Mouse (Mus musculus): ENCODE results near the gene Srpk2. TPM values are rescaled to one million over a fixed set of nuclear protein-coding genes. Genes with fewer than 3 reads are reported as not detected.
"Not testable (repeated sequence)": the region's sequence is repeated elsewhere in the genome, so short reads cannot be mapped to it uniquely, and the experiment has no call there.

Srpk2 gene
- total RNA-seq, 1 experiment from 2014 or later = 48.5 TPM

GRCm38 (mm10) chr5:23617104-23617415 lies 67.4 kb downstream of the Srpk2 start:
- ATAC-seq (replicated peaks; ENCODE audit: low read depth, poor library complexity, severe bottlenecking) = no peak; the same call in 1 of the 2 replicates

DNA sequence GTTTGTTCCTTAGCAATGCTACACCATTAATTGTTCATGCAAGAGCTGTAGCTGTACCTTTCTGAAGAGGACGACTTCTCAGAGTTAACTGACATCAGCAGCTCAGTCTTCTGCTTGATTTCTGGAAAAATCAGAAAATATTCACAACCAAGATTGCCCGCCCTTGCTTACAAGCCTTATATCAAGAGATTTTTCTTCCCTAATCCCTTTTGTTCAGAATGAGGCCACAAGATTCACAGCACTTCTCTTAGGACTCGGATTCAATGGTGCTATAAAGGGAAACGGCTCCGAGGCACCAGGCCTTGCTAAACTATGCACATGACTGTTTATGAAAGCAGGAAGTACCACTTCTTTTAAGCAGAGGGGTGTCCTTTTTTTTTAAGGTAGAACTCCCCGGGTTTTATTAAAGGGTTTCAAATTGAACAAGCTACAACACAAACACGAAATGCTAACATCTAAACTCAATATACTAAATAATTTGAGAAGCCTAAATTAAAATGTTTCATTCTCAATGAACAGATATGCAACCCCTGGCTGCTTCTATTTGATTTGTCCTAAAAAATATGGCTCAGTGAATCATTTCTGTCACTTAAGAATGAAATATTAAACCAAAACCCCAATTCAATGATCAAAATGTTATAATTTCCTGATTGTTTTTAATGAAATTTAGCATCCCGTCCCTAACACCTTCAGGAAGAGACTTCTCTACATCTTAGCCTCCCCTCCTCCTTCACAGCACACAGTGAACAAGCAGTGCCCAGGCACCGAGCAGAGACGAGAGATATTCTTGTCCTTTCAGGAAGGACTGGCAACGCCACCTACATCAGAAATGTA lies 67.9 kb downstream of the Srpk2 start:
- ATAC-seq (replicated peaks; ENCODE audit: low read depth, poor library complexity, severe bottlenecking) = peak; percentile 86

DNA sequence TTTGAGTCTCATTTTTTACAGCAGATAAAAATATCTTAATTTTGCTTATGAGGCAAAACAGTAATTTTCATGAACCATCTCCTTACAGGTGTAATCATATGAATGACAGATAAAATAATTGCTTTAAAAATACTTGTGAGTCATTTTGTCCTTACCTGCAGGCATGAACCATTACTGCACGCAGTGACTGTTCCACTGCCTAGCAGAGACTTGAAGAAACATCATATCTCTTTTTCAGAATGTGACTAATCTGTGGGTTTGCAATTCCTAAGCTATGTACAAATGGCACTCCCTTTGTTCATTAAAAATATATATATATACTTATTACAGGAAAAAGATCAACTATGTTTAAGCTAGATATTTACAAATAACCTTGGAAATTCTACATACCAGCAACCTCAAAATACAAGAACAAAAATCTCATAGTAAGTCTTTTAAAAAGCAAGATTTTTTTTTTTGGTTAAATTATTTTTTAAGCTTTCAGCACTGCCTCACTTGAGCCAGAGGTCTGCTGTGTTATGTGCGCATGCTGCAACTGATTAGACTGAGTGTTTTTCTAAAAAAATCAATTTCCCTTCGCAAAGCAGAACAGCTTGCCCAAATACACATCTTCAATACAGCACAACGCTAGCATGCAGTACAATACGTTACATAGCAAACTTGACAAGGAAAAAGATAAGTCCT lies 68.7 kb downstream of the Srpk2 start:
- ATAC-seq (replicated peaks; ENCODE audit: low read depth, poor library complexity, severe bottlenecking) = no peak

DNA sequence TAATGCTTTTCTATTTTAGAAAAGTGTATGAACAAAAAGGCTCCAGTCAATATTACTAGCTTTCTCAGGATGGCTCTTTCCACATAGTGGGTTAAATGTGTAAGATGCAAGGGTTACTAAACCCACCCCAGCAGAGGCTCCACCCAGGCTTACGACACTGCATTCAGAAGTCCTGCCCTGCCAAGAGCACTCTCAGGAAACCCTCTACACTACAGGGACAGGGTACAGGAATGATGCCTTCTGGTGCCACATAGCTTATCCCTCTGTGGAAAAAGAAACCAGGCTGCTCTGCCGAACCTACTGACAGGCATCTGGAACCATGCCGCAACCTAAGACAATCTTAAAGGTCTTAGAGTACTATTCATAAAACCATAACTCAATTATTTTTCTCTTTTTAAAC lies 71.6 kb downstream of the Srpk2 start:
- ATAC-seq (replicated peaks; ENCODE audit: low read depth, poor library complexity, severe bottlenecking) = no peak

- peak; percentile 63 for ATAC-seq (replicated peaks; ENCODE audit: low read depth, poor library complexity, severe bottlenecking)
These were observed 80.2 kb downstream of the Srpk2 start for GRCm38 (mm10) chr5:23604036-23604705.

DNA sequence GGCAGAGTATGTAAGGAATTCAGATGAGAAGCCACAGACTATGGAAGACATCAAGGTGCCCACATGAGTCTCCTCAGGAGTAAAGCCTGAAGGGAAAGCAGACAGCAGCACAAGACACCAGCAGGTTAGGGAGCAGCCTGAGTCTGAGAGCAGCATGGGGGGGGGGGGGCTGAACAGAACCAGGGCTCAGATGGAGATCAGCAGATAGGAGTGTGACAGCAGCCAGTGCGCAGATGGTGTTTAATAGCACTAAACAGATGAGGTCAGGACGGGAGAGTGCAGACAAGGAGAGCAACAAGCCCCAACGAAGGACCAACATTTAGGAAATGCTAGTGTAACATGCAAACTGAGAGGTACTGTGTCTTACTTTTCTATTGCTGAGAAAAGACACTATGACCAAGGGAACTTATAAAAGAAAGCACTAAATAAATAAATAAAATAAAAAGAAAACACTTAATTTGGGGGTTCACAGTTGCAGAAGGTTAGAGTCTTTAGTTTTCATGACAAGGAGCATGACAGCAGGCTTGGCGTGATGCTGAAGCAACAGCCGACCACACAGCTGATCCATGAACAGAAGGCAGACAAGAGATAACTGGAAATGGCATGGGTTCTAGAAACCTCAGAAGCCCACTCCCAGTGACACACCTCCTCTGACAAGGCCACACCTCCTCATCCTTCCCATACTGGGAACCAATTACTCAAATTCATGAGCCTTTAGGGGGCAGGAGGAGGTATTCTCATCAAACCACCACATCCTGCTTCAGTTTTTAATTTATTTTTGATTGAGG lies 84.5 kb downstream of the Srpk2 start:
- no peak for ATAC-seq (replicated peaks; ENCODE audit: low read depth, poor library complexity, severe bottlenecking)

- no peak for ATAC-seq (replicated peaks; ENCODE audit: low read depth, poor library complexity, severe bottlenecking)
These were observed 85.2 kb downstream of the Srpk2 start for GRCm38 (mm10) chr5:23599171-23599570.

DNA sequence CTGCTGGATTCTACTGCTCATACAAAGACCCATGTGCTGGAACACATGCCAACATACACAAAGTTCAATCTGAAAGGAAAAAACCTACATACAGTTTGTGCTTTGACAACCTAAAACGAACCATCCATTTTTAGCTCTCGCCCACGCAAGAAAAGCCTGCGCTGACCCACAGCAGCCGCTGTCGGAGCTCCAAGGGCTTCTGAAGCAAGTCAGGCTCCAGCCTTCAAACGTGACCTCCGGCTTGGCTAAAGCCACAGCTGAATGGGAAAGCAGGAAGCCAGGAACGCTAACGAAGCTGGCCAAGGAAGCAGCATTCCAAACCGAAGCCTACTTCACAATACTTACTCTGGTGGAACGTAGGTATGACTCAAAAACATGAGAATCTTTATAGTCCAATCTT lies 85.9 kb downstream of the Srpk2 start:
- ATAC-seq (replicated peaks; ENCODE audit: low read depth, poor library complexity, severe bottlenecking) = no peak

DNA sequence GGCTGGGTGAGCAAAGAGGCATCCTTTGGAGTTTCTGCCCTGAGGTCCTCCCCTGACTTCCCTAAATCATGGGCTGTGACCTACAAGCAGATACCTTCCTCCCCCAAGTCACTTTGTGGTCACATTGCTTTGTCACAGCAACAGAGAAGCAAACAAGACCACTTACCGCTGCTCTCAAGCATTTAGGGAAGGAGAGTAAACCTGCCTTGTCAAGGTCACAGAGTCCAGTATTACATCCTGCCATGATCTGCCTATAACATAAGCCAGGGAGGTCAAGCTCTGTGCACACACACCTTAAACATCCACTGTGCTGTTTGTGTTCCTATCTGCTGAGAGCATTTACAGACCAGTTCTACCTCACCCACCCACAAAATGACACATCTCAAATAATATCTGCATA lies 86.4 kb downstream of the Srpk2 start:
- ATAC-seq (replicated peaks; ENCODE audit: low read depth, poor library complexity, severe bottlenecking) = peak; percentile 100

DNA sequence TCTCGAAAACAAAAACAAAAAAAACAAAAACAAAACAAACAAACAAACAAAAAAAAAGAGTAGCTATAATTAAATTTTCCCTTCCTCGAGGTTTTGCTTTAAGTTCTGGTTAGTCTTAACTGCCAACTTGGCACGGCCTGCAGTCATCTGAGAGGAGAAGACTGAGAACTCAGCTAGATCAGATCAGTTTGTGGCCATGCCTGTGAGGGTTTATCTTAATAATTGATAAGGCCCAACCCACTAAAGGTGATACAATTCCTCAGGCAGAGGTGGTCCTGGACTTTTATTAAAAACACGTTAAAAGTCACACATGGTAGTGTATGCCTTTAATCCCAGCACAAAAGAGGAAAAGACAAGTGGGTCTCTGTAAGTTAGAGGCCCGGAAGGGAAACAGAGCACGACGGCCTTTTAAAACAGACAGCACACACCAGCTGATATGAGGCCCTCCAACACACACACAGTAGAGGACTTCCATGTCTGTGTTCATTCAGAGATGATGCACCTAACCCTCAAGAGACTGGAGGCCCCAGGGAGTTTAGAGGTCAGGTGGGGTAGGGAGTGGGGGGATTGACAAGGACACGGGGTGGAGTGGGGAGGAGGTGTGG lies 87.1 kb downstream of the Srpk2 start:
- ATAC-seq (replicated peaks; ENCODE audit: low read depth, poor library complexity, severe bottlenecking) = no peak

DNA sequence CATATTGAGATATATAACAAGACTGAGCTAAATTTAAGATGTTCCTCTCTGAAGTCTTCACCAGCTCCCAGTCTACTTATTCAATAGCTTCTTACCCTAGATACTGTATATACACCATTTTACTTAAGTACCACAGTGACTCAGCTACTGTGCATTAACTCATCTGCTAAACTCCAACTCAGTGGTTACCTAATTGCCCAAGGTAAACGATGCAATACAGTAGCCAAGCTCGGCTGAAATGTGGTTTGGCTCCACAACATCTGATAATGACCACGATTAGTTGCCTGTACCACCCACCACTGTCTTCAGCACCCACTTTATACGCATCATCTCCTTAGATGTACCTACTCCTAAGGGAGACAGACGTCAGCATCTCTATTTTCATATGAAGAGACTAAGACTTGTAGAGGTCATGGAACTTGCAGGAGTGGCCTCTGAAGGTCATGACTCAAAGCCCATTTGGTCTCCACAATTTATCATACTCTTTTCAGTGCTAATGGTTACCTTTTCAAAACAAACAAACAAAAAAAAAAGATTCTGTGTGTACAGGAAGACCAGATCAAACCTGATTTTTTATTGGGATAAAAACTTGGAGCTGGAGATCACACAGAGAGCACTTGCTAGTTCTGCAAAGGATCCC lies 88.0 kb downstream of the Srpk2 start:
- ATAC-seq (replicated peaks; ENCODE audit: low read depth, poor library complexity, severe bottlenecking) = no peak

DNA sequence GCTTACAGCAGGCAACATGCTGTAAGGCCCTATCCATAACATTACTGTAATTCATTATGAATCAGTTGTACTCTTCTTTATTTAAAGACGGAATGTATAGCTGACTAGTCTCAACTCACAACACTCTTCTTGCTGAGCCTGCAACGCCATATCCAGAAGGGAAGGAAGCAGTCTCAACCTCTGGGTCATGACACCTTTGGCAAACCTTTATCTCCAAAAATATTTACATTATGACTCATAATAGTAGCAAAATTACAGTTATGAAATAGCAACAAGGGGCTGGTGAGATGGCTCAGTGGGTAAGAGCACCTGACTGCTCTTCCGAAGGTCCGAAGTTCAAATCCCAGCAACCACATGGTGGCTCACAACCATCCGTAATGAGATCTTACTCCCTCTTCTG lies 94.1 kb downstream of the Srpk2 start:
- ATAC-seq (replicated peaks; ENCODE audit: low read depth, poor library complexity, severe bottlenecking) = not testable (repeated sequence)

DNA sequence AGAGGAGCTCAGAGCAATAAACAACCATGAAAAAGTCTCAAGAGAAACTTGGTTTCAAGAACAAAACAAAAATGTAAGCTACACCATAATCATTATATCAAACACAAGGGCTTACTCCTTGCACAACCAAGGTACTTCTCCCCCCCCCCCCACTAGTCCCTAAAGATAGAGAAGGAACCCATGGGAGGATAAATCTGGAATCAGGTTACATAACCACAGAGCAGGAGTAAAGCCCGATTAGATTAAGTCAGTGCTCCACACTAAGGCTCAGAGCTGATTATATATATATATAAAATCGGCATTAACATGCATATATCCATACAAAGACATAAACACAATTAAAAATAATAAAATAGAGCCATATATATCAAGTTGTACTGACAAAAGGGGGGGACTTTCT lies 96.8 kb downstream of the Srpk2 start:
- ATAC-seq (replicated peaks; ENCODE audit: low read depth, poor library complexity, severe bottlenecking) = no peak

- ATAC-seq (replicated peaks; ENCODE audit: low read depth, poor library complexity, severe bottlenecking) = 0 out of 2 replicates have a peak, but pooled peaks have one; percentile 22
These were observed 97.6 kb downstream of the Srpk2 start for GRCm38 (mm10) chr5:23586531-23587453.

DNA sequence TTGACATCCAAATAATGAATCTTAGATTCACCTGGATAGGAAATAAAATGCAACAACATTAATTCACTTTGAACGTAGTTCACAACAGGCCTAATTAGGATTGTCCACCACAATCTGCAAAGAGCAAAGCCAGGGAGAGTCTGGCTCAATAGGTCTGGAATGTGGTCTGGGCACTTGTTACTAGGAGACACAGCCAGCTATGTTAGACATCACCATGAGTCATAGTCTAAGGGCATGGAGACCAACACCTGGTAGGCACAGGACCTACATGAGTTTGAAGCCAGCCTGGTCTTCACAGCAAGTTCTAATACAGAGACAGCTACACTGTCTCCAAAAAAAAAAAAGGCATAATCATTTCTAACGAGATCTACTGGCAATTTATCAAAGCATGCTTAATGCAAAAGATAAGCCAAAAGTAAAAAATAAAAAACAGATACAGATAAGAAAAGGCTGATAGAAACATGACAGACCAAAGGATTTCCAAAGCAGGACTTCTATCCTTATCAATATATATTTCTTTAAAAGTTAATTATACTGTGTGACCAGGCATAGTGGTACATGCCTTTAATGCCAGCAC lies 102.8 kb downstream of the Srpk2 start:
- no peak for ATAC-seq (replicated peaks; ENCODE audit: low read depth, poor library complexity, severe bottlenecking)

- ATAC-seq (replicated peaks; ENCODE audit: low read depth, poor library complexity, severe bottlenecking) = peak; percentile 54; the same call in 1 of the 2 replicates
These were observed 105.1 kb downstream of the Srpk2 start for GRCm38 (mm10) chr5:23579120-23579880.

- ATAC-seq (replicated peaks; ENCODE audit: low read depth, poor library complexity, severe bottlenecking) = no peak
These were observed 106.0 kb downstream of the Srpk2 start for GRCm38 (mm10) chr5:23578322-23578957.
